Mouse (Mus musculus) retina, embryonic 14.5 days (tissue): ENCODE results near the gene Hist1h2ah.

Experiments used
- DNase-seq: peaks from one replicate; pipeline ENCODE4 v3.0.0-alpha.2; 2015; ENCODE audit warnings: low spot score

The Hist1h2ah gene

DNA sequence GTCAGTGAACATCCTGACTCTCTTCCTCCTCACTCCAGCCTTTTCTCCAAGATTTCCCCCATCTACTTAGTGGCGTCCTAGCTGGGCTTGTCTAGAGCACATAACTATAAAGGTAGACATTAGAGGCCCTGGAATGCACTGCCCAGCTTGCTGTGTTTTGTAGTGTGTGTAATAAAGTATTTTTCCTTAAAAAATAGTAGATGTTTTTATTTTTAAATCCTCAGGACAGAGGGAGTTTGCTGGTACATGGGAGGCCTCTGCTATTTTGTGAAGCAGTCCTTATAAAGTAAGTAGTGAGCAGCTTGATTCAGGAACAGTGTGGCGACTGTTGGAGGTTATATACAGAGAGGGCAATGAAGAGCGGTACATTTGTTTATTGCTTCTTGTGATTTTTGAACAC is 26.7 kb downstream of the Hist1h2ah start:
- DNase-seq, result no peak

GRCm38 (mm10) chr13:22007872-22008271 is 27.5 kb downstream of the Hist1h2ah start:
- DNase-seq, result no peak

- no peak for DNase-seq
These were observed 28.3 kb downstream of the Hist1h2ah start for GRCm38 (mm10) chr13:22007121-22007510.

- peak; percentile 74 for DNase-seq
These were observed 28.8 kb downstream of the Hist1h2ah start for GRCm38 (mm10) chr13:22006334-22007120.

DNA sequence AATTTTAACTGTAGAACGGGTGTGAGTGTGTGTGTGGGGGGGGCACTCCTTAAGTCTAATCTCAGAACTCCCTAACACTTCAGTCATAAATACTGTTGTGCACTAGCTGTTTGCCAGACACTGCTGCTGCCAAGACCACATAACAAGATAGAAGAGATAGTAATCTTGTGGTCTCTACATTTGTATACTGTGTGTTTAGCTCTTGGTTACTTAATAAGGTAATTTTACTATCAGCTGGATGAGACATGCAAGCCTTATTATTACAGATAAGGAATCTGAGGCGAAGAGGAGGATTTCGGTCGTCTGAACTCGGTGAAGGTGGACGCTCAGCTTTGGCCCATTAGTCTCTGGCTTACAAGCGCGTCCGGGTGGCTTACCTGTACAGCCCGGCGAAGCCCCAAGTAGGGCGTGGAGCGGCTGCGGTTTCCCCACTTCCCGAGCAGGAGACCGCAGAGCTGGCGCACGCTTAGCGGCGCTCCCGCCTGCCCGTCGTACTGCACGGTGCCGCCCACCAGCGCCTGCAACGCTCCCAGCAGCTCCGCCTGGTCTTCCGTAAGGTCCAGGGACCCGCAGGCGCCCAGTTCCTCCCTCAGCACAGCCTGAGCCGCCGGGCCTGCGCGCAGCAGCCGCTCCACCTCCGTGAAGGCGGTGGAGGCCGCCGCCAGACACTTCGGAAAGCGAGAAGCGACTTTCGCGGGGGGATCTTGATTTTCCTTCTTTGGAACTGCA is 29.6 kb downstream of the Hist1h2ah start:
- peak; percentile 58 for DNase-seq

DNA sequence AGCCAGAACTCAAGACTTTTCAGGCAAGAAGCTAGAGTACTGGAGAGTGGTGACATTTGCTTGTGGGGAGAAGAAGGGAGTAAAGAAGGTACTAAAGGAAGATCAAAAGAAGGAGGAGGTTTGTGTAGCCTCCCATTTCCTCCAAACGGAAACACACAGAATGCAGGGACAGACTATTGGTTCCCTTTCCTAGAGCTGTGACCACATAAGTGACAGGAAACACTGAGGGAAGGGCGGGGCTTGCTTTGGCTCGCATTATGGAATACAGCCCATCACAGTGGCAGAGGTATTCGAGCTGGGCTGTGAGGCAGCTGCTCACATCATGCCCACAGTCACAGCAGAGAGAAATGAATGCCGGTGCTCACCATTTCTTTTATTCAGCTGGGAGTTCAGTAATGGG is 33.5 kb downstream of the Hist1h2ah start:
- DNase-seq, result no peak

GRCm38 (mm10) chr13:22001346-22001745 is 34.0 kb downstream of the Hist1h2ah start:
- no peak for DNase-seq

DNA sequence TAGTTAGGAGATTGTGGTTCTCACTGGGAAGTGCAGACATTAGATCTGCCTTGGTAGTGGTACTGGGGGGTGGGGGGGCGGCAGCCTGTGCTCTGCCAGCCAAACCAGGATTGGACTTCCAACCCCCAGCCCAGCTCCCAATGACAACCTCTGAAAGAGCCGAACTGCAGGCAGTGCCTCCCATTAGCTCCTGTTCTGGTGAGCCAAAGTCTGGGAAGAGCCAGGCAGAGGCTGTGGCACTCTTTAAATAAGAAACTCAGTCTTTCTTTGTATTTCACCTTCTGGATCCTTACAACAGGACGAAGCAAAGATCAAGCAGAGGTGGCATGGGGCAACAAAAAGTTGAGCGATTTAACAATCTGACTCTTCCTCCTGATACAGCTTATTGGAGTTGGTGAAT is 36.2 kb downstream of the Hist1h2ah start:
- no peak for DNase-seq

DNA sequence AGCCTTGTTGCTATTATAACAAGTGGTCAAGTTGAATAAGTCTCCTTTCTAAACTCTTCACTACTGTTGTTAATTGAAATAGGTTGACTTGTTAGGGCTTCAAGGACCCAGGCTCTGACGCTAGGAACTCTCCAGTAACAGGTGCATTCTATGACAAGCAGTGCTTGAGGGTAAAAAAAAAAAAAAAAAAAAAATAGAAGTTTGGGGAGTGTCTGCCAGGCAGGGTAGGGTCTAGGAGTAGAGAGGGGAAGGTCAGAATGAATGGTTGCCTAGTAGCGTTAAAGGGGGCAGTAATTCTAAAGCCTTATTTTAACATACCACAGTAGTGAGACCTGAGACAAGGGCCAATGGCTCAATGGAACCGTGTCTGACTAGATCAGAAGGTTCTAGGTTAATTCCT is 37.0 kb downstream of the Hist1h2ah start:
- no peak for DNase-seq

GRCm38 (mm10) chr13:21997821-21998220 is 37.5 kb downstream of the Hist1h2ah start:
- DNase-seq, result no peak

- no peak for DNase-seq
These were observed 38.1 kb downstream of the Hist1h2ah start for GRCm38 (mm10) chr13:21997201-21997820.

- DNase-seq, result no peak
These were observed 38.6 kb downstream of the Hist1h2ah start for GRCm38 (mm10) chr13:21996840-21997185.

DNA sequence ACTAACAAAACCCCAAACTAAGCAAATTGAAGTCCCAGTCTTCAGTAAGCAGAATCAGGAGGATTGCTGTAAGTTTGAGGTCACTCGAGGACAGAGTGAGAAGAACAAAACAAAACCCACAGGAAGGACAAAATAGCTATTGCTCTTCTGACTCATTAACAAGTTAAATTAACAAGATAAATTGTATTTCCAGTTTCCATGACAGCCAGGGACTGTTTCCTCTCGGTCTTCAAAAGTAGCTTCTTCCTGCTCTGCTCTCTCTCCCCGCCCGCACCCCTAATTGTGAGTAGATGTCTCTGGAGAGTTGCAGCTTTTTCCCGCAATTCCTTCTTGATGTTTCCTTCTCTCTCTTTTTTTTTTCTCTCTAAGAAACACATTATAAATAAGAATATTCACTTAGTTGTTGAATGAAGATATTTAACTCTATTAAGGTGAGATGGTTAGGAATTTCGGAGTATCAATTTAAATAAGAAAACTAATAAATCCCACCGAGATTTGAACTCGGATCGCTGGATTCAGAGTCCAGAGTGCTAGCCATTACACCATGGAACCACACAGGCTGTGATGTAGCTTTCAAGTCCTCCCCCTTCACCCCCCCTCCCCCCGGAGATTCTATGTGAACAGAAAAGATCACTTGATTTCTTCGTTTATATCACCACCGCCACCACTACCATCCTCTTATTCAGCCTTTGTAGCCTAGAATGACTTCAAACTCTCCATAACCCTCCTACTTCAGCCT is 39.1 kb downstream of the Hist1h2ah start:
- DNase-seq, result peak; percentile 65

DNA sequence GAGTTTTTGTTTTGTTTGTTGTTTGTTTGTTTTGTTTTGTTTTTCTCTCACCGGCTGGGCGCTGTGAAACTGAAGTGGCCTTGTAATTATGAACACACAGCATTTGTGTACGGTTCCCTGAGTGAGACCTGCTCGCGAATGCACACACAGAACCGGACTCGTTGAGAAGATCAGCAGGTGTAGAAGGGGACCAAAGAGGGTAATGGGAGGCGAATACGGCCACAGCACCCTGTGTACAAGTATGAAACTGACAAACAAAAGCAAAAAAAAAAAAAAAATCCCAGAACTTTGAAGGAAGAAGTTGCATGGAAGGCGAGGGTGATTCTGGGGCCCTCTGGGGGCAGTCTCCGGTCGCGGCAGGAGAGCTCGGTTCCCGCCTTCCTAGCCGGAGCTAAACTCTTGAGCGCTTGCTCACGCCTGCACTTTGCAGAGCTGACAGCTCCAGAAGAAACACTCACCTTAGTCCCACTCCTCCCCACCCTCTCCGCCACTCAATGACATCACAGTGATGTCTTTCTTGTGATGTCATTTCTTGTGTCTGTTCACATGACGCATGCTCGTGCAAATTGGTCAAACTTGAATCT is 39.9 kb downstream of the Hist1h2ah start:
- peak; percentile 62 for DNase-seq

DNA sequence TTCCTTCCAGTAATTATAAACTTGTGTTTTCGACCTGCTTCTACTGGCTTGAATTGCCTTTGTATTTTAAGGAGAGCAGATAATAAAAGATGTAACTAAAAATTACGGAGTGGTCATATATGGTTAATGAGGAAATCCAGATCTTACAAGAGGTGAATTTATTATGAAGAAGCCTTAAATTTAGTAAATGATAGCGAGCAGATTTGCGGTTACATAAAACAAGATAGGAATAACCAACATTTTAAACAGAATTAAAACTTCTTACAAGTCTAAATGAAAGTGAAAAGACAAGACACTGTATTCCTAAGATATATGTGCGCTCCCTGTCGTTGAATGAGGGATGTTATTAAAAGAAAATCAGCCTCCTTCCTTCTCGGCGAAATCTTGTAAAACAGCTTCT is 40.5 kb downstream of the Hist1h2ah start:
- peak; percentile 40 for DNase-seq

DNA sequence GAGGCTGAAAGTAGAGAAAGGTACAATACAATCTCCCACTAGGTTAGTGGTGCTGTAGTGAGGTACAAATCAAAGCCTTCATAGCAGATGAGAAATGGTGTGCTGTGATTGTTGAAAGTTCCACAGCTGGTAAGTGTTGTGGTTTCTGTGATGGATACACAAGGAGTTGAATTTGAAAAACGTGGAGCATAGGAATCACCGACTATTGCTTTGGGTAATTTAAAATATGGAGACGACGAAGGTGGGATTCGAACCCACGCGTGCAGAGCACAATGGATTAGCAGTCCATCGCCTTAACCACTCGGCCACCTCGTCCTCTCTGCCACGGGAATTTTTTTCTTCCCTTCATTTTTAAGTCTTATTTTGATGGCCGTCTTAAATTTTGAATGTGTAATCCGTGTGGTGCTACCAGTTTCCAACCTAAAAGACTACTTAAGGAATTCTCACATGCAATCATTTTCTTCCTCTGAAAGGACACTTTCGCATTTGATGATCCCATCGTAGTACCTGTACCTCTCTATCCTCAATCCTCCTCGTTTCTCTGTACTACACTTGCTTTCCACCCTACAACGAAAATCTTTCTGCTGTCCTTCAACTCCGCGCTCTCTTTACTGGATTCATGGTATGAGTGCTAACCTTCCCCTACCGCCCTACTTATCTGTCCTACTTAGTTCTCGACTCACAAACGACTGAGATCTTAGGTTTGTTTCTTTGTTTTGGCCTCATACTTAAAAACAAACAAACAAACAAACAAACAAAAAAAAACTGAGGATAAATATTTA is 41.2 kb downstream of the Hist1h2ah start:
- peak; percentile 75 for DNase-seq

- no peak for DNase-seq
These were observed 42.8 kb downstream of the Hist1h2ah start for GRCm38 (mm10) chr13:21992550-21992949.
